Mouse (Mus musculus) cortical plate, adult 2 months (tissue): ENCODE measurements at regions not wholly inside any gene's neighbourhood (a gene's known extent, or its start where the extent isn't known, plus 50 kb on each side); places are given as distances from the start of the nearest gene placed in this dataset.

Experiments
- CTCF ChIP-seq: fragments of 200-500 bp; IDR thresholded peaks from 2 replicates; pipeline ENCODE4 v1.5.1; 2011; ENCODE audit warnings: mild to moderate bottlenecking, control low read depth, low read length; ENCODE audit not compliant: insufficient read depth; ENCODE audit errors: extremely low read depth
- POLR2A ChIP-seq: fragments of 200-500 bp; IDR thresholded peaks from 2 replicates; pipeline ENCODE4 v1.6.1; 2011; ENCODE audit warnings: mild to moderate bottlenecking, low read length, control low read depth; ENCODE audit not compliant: insufficient read depth; ENCODE audit errors: extremely low read depth

DNA sequence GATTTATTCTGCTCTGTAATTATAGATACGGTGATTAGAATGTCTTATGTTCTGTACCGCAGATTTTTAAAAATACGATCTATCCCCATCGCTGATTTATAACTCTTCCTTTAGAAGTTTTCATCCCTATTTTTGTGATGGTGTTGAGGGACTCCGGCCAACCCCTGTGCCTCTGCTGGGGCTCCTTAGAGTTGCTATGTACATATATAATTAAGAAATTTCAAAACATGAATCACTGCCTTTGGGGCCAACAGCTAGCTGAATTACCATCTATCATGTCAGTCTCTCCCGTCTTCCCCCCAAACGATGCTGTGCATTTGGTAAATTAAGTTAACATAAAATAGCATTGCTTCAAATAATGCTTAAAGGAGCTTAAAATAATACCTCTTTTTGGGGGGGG lies 79.8 kb upstream of the Ctbp2 start:
- no peak for TF ChIP-seq CTCF
- TF ChIP-seq POLR2A: no peak
